19 mouse cellular contexts compared by ENCODE assay signal in the genomic region with DNA sequence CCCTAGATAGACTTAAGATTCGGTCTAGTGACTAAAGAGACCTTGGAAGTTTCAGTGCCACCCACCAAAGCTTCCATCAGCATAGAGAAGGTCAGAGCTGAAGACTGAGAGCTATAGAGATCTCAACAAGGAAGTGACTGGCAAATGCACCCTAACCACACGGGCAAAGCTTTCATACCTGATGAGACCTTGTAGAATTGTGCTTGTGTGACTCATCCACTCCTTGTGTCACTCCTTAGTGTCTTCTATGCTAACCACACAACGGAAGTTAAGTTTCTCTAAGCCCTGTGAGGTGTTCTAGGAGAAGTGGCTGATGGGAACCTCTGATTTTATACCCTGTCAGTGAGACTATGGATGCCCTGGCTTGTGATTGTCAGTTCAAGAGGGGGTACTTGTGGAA. TPM values are rescaled to one million over a fixed set of nuclear protein-coding genes. Genes with fewer than 3 reads are reported as not detected.
DNase-seq lines count a peak whose midpoint lies in the region; ATAC-seq and TF ChIP-seq lines count a peak whose summit lies in the region.
"Had no signal": no experiment of that assay in that cellular context is flagged by ENCODE, and none has a peak within 500 bp of the region (broad histone marks: within the 10 kb centered on the region; RNA-seq: fewer than 3 reads in every experiment).

No protein-coding gene starts in this region.

- TF ChIP-seq POLR2A in CH12.LX (IDR thresholded peaks at IDR 0.05; ENCODE audit: low read depth, low read length): no peak

- dilution Hi-C loops in CH12.LX (cut with MboI; ENCODE audit: extremely low pct_ligation_motif_present, extremely low pct_unique_long_range_greater_than_20kb, low sequenced_read_pairs): no loop called here

- no peak overlapping the region for H3K9ac ChIP-seq in CH12.LX (ENCODE audit: insufficient read depth, low read depth)
- no peak overlapping the region for H3K9ac ChIP-seq in midbrain, embryonic 15.5 days
- H3K9ac ChIP-seq in forebrain, embryonic 14.5 days (ENCODE audit: low read length): no peak overlapping the region
- H3K9ac ChIP-seq: embryonic facial prominence, embryonic 13.5 days; forebrain, embryonic 15.5 days; hindbrain, embryonic 13.5 days; intestine, embryonic 15.5 days; limb, embryonic 13.5 days; liver, embryonic 14.5 days had no signal

- 89% methylated on average over 3 of the region's 3 CpGs for WGBS in midbrain, embryonic 15.5 days
- WGBS in forebrain, embryonic 14.5 days: 86% methylated on average over 3 of the region's 3 CpGs

- in situ Hi-C loops in CH12.LX (cut with MboI; ENCODE audit: low pct_ligation_motif_present, low pct_unique_long_range_greater_than_20kb, low sequenced_read_pairs): no loop called here

- peaks cover 18 to 37% of the 10 kb centered on the region in 2 experiments for H3K4me1 ChIP-seq in CH12.LX (ENCODE audit: control insufficient read depth in 1 of 2, insufficient read depth in 2 of 2)
- H3K4me1 ChIP-seq in midbrain, embryonic 15.5 days: no peaks in the 10 kb centered on the region
- H3K4me1 ChIP-seq in forebrain, embryonic 14.5 days (ENCODE audit: control insufficient read depth, insufficient read depth, low read length): no peaks in the 10 kb centered on the region
- H3K4me1 ChIP-seq: embryonic facial prominence, embryonic 13.5 days; hindbrain, embryonic 13.5 days; intestine, embryonic 15.5 days; limb, embryonic 13.5 days had no signal

- 0 out of 2 replicates have a peak overlapping the region, but pooled peaks have one; percentile 16 for H3K4me2 ChIP-seq in CH12.LX (ENCODE audit: insufficient read depth, low read depth, poor library complexity, severe bottlenecking)
- no peak overlapping the region for H3K4me2 ChIP-seq in midbrain, embryonic 15.5 days
- H3K4me2 ChIP-seq in forebrain, embryonic 14.5 days (ENCODE audit: low read length): no peak overlapping the region
- H3K4me2 ChIP-seq: embryonic facial prominence, embryonic 13.5 days; forebrain, embryonic 15.5 days; heart, embryonic 11.5 days; hindbrain, embryonic 13.5 days; intestine, embryonic 15.5 days; limb, embryonic 13.5 days had no signal

- TF ChIP-seq EP300 in CH12.LX (IDR thresholded peaks at IDR 0.05; ENCODE audit: low read length): peak; percentile 56

- no peak overlapping the region for H3K27ac ChIP-seq in CH12.LX (ENCODE audit: insufficient read depth, low read depth)
- no peak overlapping the region for H3K27ac ChIP-seq in midbrain, embryonic 15.5 days
- H3K27ac ChIP-seq in forebrain, embryonic 14.5 days (ENCODE audit: low read depth, low read length): no peak overlapping the region
- H3K27ac ChIP-seq: embryonic facial prominence, embryonic 13.5 days; forebrain, embryonic 15.5 days; hindbrain, embryonic 13.5 days; intestine, embryonic 15.5 days; limb, embryonic 13.5 days; liver, embryonic 14.5 days had no signal

- H3K36me3 ChIP-seq in CH12.LX (replicated peaks in 1 of 2; ENCODE audit: control insufficient read depth in 1 of 2, insufficient read depth in 1 of 2, low read length in 1 of 2): no peaks in the 10 kb centered on the region
- no peaks in the 10 kb centered on the region for H3K36me3 ChIP-seq in splenic B cell, adult 2 months (ENCODE audit: control insufficient read depth, insufficient read depth, low read length, poor library complexity, severe bottlenecking)
- H3K36me3 ChIP-seq in midbrain, embryonic 15.5 days (replicated peaks): no peaks in the 10 kb centered on the region
- H3K36me3 ChIP-seq in forebrain, embryonic 14.5 days (ENCODE audit: control insufficient read depth, insufficient read depth, low read length): no peaks in the 10 kb centered on the region
- H3K36me3 ChIP-seq: embryonic facial prominence, embryonic 13.5 days; forebrain, embryonic 15.5 days; hindbrain, embryonic 13.5 days; intestine, embryonic 15.5 days; limb, embryonic 13.5 days had no signal

- no peak for TF ChIP-seq RAD21 in CH12.LX (IDR thresholded peaks at IDR 0.05; ENCODE audit: low read depth, low read length)

- H3K27me3 ChIP-seq in CH12.LX (replicated peaks): no peaks in the 10 kb centered on the region
- no peaks in the 10 kb centered on the region for H3K27me3 ChIP-seq in splenic B cell, adult 2 months (ENCODE audit: control insufficient read depth, insufficient read depth, low read length, poor library complexity, severe bottlenecking)
- H3K27me3 ChIP-seq in midbrain, embryonic 15.5 days (replicated peaks): no peaks in the 10 kb centered on the region
- no peaks in the 10 kb centered on the region for H3K27me3 ChIP-seq in forebrain, embryonic 14.5 days (replicated peaks; ENCODE audit: control insufficient read depth, insufficient read depth, low read length)
- H3K27me3 ChIP-seq: forebrain, embryonic 15.5 days; intestine, embryonic 15.5 days; limb, embryonic 13.5 days had no signal

- no peak for TF ChIP-seq CTCF in CH12.LX (conservative IDR thresholded peaks at IDR 0.05 in 1 of 2, IDR thresholded peaks at IDR 0.05 in 1 of 2; ENCODE audit: low read depth in 2 of 2, low read length in 2 of 2)

- H3K9me3 ChIP-seq in CH12.LX (replicated peaks; ENCODE audit: low read length): no peaks in the 10 kb centered on the region
- no peaks in the 10 kb centered on the region for H3K9me3 ChIP-seq in midbrain, embryonic 15.5 days
- H3K9me3 ChIP-seq in forebrain, embryonic 14.5 days (replicated peaks; ENCODE audit: control insufficient read depth, low read length): no peaks in the 10 kb centered on the region
- H3K9me3 ChIP-seq: embryonic facial prominence, embryonic 13.5 days; forebrain, embryonic 15.5 days; hindbrain, embryonic 13.5 days; intestine, embryonic 15.5 days; limb, embryonic 13.5 days had no signal

- peak; percentile 97 for ATAC-seq in inflammation-experienced regulatory T-cells, adult 6 months
- ATAC-seq in midbrain, embryonic 15.5 days (replicated peaks): no peak
- ATAC-seq in forebrain, embryonic 14.5 days: no peak
- ATAC-seq: forebrain, embryonic 15.5 days; intestine, embryonic 15.5 days had no signal

- no peaks in the 10 kb centered on the region for H3K79me2 ChIP-seq in CH12.LX (replicated peaks; ENCODE audit: control insufficient read depth, extremely low read depth, insufficient read depth, poor library complexity, severe bottlenecking)

- H3K4me3 ChIP-seq in CH12.LX (replicated peaks in 1 of 3; ENCODE audit: low read depth in 2 of 3, low read length in 2 of 3, poor library complexity in 1 of 3): no peak overlapping the region
- H3K4me3 ChIP-seq in midbrain, embryonic 15.5 days: no peak overlapping the region
- H3K4me3 ChIP-seq in forebrain, embryonic 14.5 days (ENCODE audit: low read depth, low read length): no peak overlapping the region
- H3K4me3 ChIP-seq: embryonic facial prominence, embryonic 13.5 days; forebrain, embryonic 15.5 days; hindbrain, embryonic 13.5 days; intestine, embryonic 15.5 days; limb, embryonic 13.5 days had no signal

- peak; percentile 28 for DNase-seq in thymus, postnatal 25 days
- DNase-seq in thymus, postnatal 10 days (ENCODE audit: low spot score in 2 of 2): no peak
- DNase-seq in CH12.LX (ENCODE audit: extremely low read depth): peak; percentile 76
- peak; percentile 67 for DNase-seq in splenic B cell, adult 2 months (ENCODE audit: low read depth, low spot score)
- no peak for DNase-seq in left cerebral cortex, adult 11 months (ENCODE audit: low spot score)
- no peak for DNase-seq in forebrain, embryonic 14.5 days (ENCODE audit: low spot score)
- DNase-seq: adrenal gland, postnatal 10 days; cerebellum, adult 11 months; cerebellum, postnatal 10 days; right cerebral cortex, postnatal 25 days had no signal

TF ChIP-seq in CH12.LX, 34 proteins besides CTCF, POLR2A, EP300 and RAD21 (continues in another document):
- TF ChIP-seq ZMIZ1 (IDR thresholded peaks at IDR 0.05; ENCODE audit: low read depth, low read length) (no peak), TBP (conservative IDR thresholded peaks at IDR 0.05; ENCODE audit: low read depth, low read length) (no peak), JUN (IDR thresholded peaks at IDR 0.05; ENCODE audit: insufficient read depth, low read depth, low read length) (peak; percentile 30; the same call in 1 of the 2 replicates), USF1 (IDR thresholded peaks at IDR 0.05; ENCODE audit: low read depth, low read length) (no peak), MAFK (IDR thresholded peaks at IDR 0.05; ENCODE audit: insufficient replicate concordance, low read length) (no peak), BHLHE40 (IDR thresholded peaks at IDR 0.05; ENCODE audit: low read depth, low read length) (peak; percentile 60), JUND (conservative IDR thresholded peaks at IDR 0.05; ENCODE audit: low read depth, low read length) (peak; percentile 52), MXI1 (IDR thresholded peaks at IDR 0.05; ENCODE audit: low read depth, low read length) (no peak), E2F4 (IDR thresholded peaks at IDR 0.05; ENCODE audit: insufficient replicate concordance, low read depth, low read length) (no peak), HCFC1 (IDR thresholded peaks at IDR 0.05; ENCODE audit: low read depth, low read length) (no peak), GABPA (IDR thresholded peaks at IDR 0.05; ENCODE audit: insufficient replicate concordance, low read depth, low read length) (no peak), ZC3H11A (IDR thresholded peaks at IDR 0.05; ENCODE audit: low read depth, low read length) (no peak), MEF2A (IDR thresholded peaks at IDR 0.05; ENCODE audit: borderline replicate concordance, low read depth, low read length) (0 out of 2 replicates have a peak, but pooled peaks have one; percentile 24), USF2 (conservative IDR thresholded peaks at IDR 0.05; ENCODE audit: low read depth, low read length) (no peak), IRF4 (IDR thresholded peaks at IDR 0.05; ENCODE audit: low read depth, low read length) (peak; percentile 15; the same call in 1 of the 2 replicates), NRF1 (IDR thresholded peaks at IDR 0.05; ENCODE audit: low read depth, low read length) (no peak), POLR2AphosphoS2 (IDR thresholded peaks at IDR 0.05; ENCODE audit: low read depth, low read length) (no peak), MYC (IDR thresholded peaks at IDR 0.05; ENCODE audit: low read depth, low read length) (no peak), CHD2 (IDR thresholded peaks at IDR 0.05; ENCODE audit: low read length) (no peak), ETS1 (conservative IDR thresholded peaks at IDR 0.05; ENCODE audit: low read depth, low read length) (0 out of 2 replicates have a peak, but pooled peaks have one; percentile 45), PAX5 (IDR thresholded peaks at IDR 0.05; ENCODE audit: low read length) (no peak), TCF12 (IDR thresholded peaks at IDR 0.05; ENCODE audit: low read depth, low read length) (no peak)

RNA-seq across cellular contexts. Expression of a gene that starts 56.3 kb away (rescaled TPM):
- total RNA-seq in CH12.LX (2012; rRNA removed) (0.08 and 0.25 TPM in 2 replicates), CH12.LX (2014; rRNA removed) (0.20 and 0.23 TPM in 2 replicates)
- 0.06 and 0.22 TPM in 2 replicates for polyA plus RNA-seq in CH12.LX (2012; ENCODE audit: insufficient read length, low read depth)
- polyA plus RNA-seq in inflammation-experienced regulatory T-cells, adult 6 months (2017; shearing (Covaris generic)): 10 to 100 TPM; 12.1 to 20.4 (median 17.0) TPM
- 103 TPM in 2 replicates for polyA plus RNA-seq in midbrain, embryonic 15.5 days (2015; fragmentation: Nextera tagmentation; extraction: Ambion mirVana)
- polyA plus RNA-seq in forebrain, embryonic 14.5 days (2014; fragmentation: Nextera tagmentation; extraction: Ambion mirVana): 96.6 and 127 TPM in 2 replicates

Comparison
In these comparisons a context has a peak if more than half of its experiments do, and no peak if none do; other contexts are left out.
1. DNase-seq: peak in thymus, postnatal 25 days (single experiment), CH12.LX (single experiment) and splenic B cell, adult 2 months (single experiment); none in thymus, postnatal 10 days (0 of 2), left cerebral cortex, adult 11 months (single experiment) and forebrain, embryonic 14.5 days (single experiment).
2. RNA of a gene that starts 56.3 kb away (polyA plus RNA-seq): 103 TPM in midbrain, embryonic 15.5 days, 96.6 to 127 TPM in forebrain, embryonic 14.5 days and 12.1 to 20.4 TPM in inflammation-experienced regulatory T-cells, adult 6 months; 0.06 to 0.22 TPM in CH12.LX; every median in the first group is over 10 times any median in the second.